Mouse (Mus musculus) erythroblast, embryonic 14.5 days (primary cell): ENCODE results near the gene Corin. TPM values are rescaled to one million over a fixed set of nuclear protein-coding genes. Genes with fewer than 3 reads are reported as not detected.

Experiments used
- H3K27me3 ChIP-seq: 2 replicates; pipeline ENCODE4 v1.6.1; 2012; ENCODE audit warnings: inconsistent platforms; ENCODE audit not compliant: control insufficient read depth
- H3K36me3 ChIP-seq: 2 replicates; pipeline ENCODE4 v1.6.1; 2012; ENCODE audit warnings: mild to moderate bottlenecking, inconsistent platforms; ENCODE audit not compliant: control insufficient read depth
- H3K4me1 ChIP-seq: 2 replicates; pipeline ENCODE4 v1.6.1; 2012; ENCODE audit warnings: inconsistent platforms; ENCODE audit not compliant: control insufficient read depth
- H3K4me3 ChIP-seq: replicated peaks from 2 replicates; pipeline ENCODE3; 2012; ENCODE audit warnings: moderate library complexity, mild to moderate bottlenecking, inconsistent platforms
- H3K9me3 ChIP-seq: 2 replicates; pipeline ENCODE4 v1.6.1; 2012; ENCODE audit warnings: low read length, inconsistent platforms, mixed read lengths; ENCODE audit not compliant: control insufficient read depth
- GATA1 ChIP-seq: IDR thresholded peaks from 2 replicates; pipeline ENCODE4 v1.6.1; 2012; ENCODE audit warnings: low read length, inconsistent platforms, mixed read lengths
- TAL1 ChIP-seq: IDR thresholded peaks from 3 replicates; pipeline ENCODE4 v1.6.1; 2012; ENCODE audit warnings: low read length, inconsistent platforms, mixed read lengths
- polyA plus RNA-seq: library from polyadenylated mRNA; stranded (reverse); fragments of >175 nt; gene quantifications from 2 replicates; pipeline ENCODE4 v1.2.3, GENCODE M21; 2012

Corin gene
- polyA plus RNA-seq, 1 experiment: not detected

DNA sequence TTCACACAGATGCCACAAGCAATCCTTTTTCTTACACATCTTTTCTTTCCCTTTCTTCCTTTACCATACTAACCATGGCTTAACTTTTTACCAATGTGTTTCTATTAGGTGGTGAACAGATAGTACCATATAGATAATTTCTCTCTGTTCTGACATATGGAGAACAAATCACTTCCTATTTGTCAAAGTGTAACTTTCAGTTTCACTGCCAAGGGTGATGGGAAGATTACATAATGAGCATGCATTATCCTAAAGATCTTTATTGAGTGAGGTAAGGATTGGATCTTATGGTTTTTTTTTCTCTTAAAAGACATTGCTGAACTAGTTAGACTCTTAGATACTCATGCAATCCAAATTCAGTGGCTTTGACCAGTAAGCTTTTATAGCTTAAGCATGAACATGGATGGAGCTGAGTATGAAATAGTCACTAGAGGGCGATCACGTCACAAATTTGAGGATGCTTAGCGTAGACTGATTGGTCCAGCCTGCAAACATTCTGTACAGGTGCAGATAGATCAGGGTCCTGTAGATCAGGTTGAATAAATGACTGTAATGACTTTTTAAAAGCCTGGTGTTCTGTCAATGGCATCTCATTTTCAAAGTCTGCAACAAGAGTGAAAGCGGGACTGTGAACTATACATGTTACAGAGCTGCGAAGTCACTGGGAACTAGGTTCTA lies 154.1 kb downstream of the Corin start:
- TF ChIP-seq TAL1 (no peak), GATA1 (no peak)
- Histone ChIP-seq H3K27me3 (no peaks in the 10 kb centered on the region), H3K36me3 (no peaks in the 10 kb centered on the region), H3K4me3 (no peak overlapping the region), H3K9me3 (no peaks in the 10 kb centered on the region), H3K4me1 (no peaks in the 10 kb centered on the region)

DNA sequence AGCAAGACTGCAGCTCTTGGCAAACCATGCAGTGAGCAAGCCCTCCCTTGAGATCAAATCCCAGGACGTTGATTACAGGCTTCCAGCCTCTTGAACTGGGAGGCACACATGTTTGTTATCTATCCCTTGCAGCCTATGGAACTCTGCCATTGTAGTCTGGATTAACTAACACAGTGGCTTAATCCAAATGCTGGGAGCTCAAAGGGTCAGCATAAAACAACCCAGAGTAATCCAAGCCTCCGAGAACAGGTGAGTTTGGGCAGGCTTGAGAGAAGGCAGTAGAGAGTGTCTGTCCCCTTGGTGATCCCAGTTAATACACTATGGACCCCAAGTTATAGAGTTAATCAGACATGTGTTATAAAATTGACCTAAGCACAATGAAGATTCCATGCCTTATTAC lies 155.7 kb downstream of the Corin start:
- H3K4me3 ChIP-seq: no peak overlapping the region
- H3K36me3 ChIP-seq: no peaks in the 10 kb centered on the region
- no peaks in the 10 kb centered on the region for H3K4me1 ChIP-seq
- H3K9me3 ChIP-seq: no peaks in the 10 kb centered on the region
- no peak for TF ChIP-seq GATA1
- no peak for TF ChIP-seq TAL1
- no peaks in the 10 kb centered on the region for H3K27me3 ChIP-seq

DNA sequence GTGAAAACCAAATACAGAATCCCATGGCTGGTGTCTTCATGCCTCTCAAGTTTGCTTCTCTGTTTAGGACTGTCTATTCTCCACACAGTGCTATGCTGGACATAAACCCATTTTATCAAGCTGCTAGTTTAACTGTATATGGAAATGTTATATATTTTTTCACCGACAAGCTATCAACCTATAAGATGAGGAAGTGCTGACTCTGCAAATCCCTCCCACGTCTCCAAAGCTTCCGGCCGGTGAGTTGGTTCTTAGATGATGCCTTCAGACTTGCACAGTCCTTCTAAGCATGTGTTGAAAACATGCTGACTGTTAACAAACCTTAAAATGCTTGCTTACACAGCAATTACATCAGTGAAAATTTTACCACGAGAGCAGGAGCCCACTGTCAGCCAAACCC lies 168.4 kb downstream of the Corin start:
- H3K36me3 ChIP-seq: no peaks in the 10 kb centered on the region
- H3K4me3 ChIP-seq: no peak overlapping the region
- H3K9me3 ChIP-seq: no peaks in the 10 kb centered on the region
- no peaks in the 10 kb centered on the region for H3K27me3 ChIP-seq
- TF ChIP-seq GATA1 (no peak), TAL1 (no peak)
- H3K4me1 ChIP-seq: no peaks in the 10 kb centered on the region

DNA sequence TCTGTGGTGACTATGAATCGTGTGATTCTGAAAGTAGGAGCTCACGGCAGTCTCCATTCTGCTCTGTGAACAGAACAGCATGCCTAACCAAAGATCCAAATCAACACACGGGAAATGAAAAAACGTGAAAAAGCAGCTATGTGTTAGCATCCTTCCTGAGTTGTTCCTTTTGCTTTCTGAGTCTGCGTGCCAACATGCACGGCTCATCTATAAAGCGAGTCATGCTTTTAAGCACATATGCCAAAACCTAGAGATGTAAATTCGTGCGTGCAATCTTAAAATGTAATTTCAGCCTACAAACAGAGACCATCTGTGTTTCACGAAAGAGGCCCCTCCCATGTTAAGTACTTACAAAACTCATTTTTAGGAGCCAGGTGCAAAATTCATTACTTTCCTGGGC lies 171.4 kb downstream of the Corin start:
- H3K27me3 ChIP-seq: no peaks in the 10 kb centered on the region
- TF ChIP-seq TAL1: no peak
- no peak for TF ChIP-seq GATA1

DNA sequence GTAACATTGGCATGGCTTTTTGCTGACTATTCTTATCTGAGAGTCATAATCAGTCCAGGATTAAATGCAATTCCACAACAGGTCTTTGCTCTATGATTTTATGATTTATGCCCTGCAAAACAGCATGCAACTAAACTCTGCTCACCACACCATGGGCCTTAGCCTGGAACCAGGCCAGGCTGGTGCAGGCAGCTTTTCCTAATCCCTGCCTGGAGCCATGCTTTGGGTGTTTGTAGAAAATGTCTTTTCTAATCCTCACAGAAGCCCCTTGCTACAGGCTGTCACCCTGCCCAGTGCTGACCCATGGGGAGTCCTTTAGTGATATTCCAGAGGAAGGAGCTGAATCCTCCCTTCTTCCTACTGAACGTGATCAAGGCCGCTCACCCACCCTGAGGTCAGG lies 173.1 kb downstream of the Corin start:
- no peaks in the 10 kb centered on the region for H3K27me3 ChIP-seq
- H3K9me3 ChIP-seq: no peaks in the 10 kb centered on the region
- H3K4me1 ChIP-seq: no peaks in the 10 kb centered on the region
- TF ChIP-seq GATA1: no peak
- H3K4me3 ChIP-seq: no peak overlapping the region
- no peaks in the 10 kb centered on the region for H3K36me3 ChIP-seq

More for the DNA sequence above, 171.4 kb downstream of the Corin start:
- Histone ChIP-seq H3K36me3 (no peaks in the 10 kb centered on the region), H3K9me3 (no peaks in the 10 kb centered on the region), H3K4me3 (no peak overlapping the region), H3K4me1 (no peaks in the 10 kb centered on the region)

DNA sequence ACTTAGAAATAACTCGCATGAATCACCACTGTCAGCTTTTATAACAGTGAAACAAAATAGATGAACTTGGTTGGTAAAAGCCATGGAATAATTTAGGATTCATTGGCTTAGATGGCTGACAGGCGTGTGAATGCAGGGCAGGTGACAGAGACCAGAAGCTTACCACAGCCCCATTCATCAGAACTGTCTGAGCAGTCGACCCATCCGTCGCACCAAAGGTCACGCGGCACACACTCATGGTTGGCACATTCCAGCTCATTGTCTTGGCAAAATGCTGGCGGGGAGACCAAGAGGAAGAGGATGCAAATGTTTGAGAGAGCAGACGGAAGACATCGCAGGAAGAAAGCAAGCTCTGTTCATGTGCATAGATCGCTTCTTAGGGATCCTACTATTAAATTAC lies 173.6 kb downstream of the Corin start:
- no peak for TF ChIP-seq TAL1
- no peak for TF ChIP-seq GATA1
- H3K4me3 ChIP-seq: no peak overlapping the region
- no peaks in the 10 kb centered on the region for H3K4me1 ChIP-seq

DNA sequence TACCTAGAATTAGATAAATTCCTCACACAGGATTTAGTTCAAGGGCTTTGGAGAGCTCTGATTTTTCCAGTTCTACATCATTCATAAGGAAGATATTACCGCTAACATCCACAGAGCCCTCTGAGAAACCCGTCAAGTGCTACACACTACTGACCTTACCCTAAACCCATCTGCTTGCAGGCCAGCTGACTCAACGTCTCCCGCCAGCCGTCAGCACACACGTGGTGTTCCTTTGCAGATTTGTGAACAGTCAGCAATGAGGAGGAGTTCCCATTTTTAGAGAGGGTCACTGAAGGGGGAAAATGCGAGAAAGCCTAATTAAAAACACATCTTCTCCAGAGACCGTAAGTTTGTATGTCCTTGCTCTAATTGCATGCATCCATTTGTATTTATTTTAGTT lies 174.8 kb downstream of the Corin start:
- Histone ChIP-seq H3K9me3 (no peaks in the 10 kb centered on the region), H3K36me3 (no peaks in the 10 kb centered on the region), H3K27me3 (no peaks in the 10 kb centered on the region), H3K4me3 (no peak overlapping the region), H3K4me1 (no peaks in the 10 kb centered on the region)
- no peak for TF ChIP-seq TAL1
- TF ChIP-seq GATA1: no peak

More for the DNA sequence above, 173.6 kb downstream of the Corin start:
- no peaks in the 10 kb centered on the region for H3K27me3 ChIP-seq
- H3K9me3 ChIP-seq: no peaks in the 10 kb centered on the region
- H3K36me3 ChIP-seq: no peaks in the 10 kb centered on the region

DNA sequence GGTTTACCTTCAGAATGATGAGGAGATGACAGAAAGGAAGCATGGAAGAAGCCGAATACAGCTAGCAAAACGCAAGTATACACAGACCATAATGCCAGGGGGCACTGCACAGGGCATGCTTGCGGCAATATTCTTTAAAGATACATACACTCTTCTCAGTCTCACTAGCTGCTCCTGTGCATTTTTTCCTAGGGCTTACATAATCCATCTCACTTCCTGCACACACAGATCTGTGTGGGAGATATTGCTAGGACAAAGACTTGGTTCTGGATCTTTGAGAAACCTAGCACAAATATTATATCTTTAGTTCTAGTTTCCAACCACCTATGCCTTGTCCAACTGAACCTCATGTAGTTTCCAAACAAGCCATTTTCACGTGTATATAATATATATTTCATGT lies 189.0 kb downstream of the Corin start:
- Histone ChIP-seq H3K27me3 (no peaks in the 10 kb centered on the region), H3K4me3 (no peak overlapping the region), H3K4me1 (no peaks in the 10 kb centered on the region), H3K9me3 (no peaks in the 10 kb centered on the region), H3K36me3 (no peaks in the 10 kb centered on the region)
- TF ChIP-seq TAL1 (no peak), GATA1 (no peak)

DNA sequence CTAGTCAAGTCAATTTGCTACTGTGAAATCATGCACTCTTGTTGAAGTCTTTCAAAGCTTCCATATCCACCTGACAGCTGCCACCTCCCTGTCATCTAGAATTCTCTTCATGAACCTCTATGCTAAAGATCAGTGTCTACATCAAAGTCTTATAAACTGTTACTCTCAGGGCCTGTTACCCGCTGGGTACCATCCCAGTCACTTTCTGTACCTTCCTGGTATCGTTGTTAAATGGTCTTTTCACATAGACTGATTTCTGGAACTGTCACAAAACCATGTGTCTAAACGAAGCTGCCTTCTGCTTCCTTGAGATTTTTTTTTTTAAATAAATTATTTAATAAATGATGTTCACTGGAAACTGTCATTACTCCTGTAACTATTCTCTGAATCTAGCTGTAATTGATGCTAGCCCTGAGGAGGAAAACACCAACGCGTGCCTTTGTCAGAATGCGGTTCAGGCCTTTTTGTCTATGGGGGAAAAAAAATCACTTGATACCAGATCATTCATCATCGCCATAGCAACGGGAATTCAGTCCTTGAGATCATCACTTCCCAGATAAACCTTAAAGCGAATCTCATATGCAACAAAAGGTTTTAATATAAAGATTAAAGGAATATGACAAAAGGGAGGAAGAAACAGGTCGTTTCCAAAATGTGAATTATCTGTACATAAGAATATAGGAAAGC lies 205.7 kb downstream of the Corin start:
- no peak overlapping the region for H3K4me3 ChIP-seq
- TF ChIP-seq GATA1 (no peak), TAL1 (no peak)

DNA sequence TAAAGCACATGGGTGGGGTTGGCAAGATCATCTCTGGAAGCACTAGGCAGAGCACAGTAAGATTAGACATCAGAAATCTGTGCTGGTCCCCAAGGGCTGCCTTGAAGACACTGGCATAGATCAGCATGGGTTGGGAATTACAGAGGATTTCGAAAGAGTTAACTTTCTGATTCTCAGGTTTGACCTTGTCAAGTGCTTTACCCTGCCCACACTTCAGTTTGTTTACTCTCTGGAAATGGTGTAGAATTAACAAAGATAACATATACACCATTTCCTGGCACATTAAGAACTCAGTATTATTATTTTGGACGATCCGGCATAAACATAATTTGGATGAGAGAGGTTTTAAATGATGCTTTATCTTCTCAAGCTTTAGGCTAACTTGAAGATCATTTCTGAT lies 219.2 kb downstream of the Corin start:
- H3K27me3 ChIP-seq: no peaks in the 10 kb centered on the region
- H3K36me3 ChIP-seq: peaks cover 32% of the 10 kb centered on the region
- no peaks in the 10 kb centered on the region for H3K9me3 ChIP-seq
- H3K4me1 ChIP-seq: no peaks in the 10 kb centered on the region
- TF ChIP-seq GATA1 (no peak), TAL1 (no peak)
- no peak overlapping the region for H3K4me3 ChIP-seq

More for the DNA sequence above, 205.7 kb downstream of the Corin start:
- Histone ChIP-seq H3K36me3 (peaks cover 10% of the 10 kb centered on the region), H3K27me3 (no peaks in the 10 kb centered on the region), H3K4me1 (no peaks in the 10 kb centered on the region), H3K9me3 (no peaks in the 10 kb centered on the region)
